Mouse (Mus musculus): ENCODE results near the gene Nampt.
A peak's percentile ranks its signal among the peaks of the same experiment; 100 is the strongest.

Nampt gene

GRCm38 (mm10) chr12:32819416-32819815 lies at the start of gene Nampt:
Nampt (plus strand) TSS chr12:32819545.
- DNase-seq = peak; percentile 29

GRCm38 (mm10) chr12:32770766-32771165 lies 48.6 kb upstream of the Nampt start:
- no peak for DNase-seq

- DNase-seq = no peak
Measured at GRCm38 (mm10) chr12:32774592-32774991, 44.8 kb upstream of the Nampt start.

GRCm38 (mm10) chr12:32789092-32789491 lies 30.3 kb upstream of the Nampt start:
- DNase-seq = no peak

- DNase-seq = peak; percentile 10
Measured at GRCm38 (mm10) chr12:32795765-32796471, 23.4 kb upstream of the Nampt start.

GRCm38 (mm10) chr12:32797438-32797837 lies 21.9 kb upstream of the Nampt start:
- DNase-seq = no peak

- DNase-seq = no peak
Measured at GRCm38 (mm10) chr12:32801078-32801477, 18.3 kb upstream of the Nampt start.

- DNase-seq = no peak
Measured at GRCm38 (mm10) chr12:32805559-32805958, 13.8 kb upstream of the Nampt start.

GRCm38 (mm10) chr12:32819823-32820605 lies 669 bp downstream of the Nampt start:
- peak; percentile 99 for DNase-seq

- peak; percentile 73 for DNase-seq
Measured at GRCm38 (mm10) chr12:32820688-32821503, 1.6 kb downstream of the Nampt start.

- DNase-seq = no peak
Measured at GRCm38 (mm10) chr12:32821504-32822011, 2.2 kb downstream of the Nampt start.

- peak; percentile 29 for DNase-seq
Measured at GRCm38 (mm10) chr12:32822066-32822465, 2.7 kb downstream of the Nampt start.

- no peak for DNase-seq
Measured at GRCm38 (mm10) chr12:32824586-32824985, 5.2 kb downstream of the Nampt start.

GRCm38 (mm10) chr12:32826971-32827370 lies 7.6 kb downstream of the Nampt start:
- DNase-seq = peak; percentile 85

- DNase-seq = no peak
Measured at GRCm38 (mm10) chr12:32828137-32828760, 8.9 kb downstream of the Nampt start.

GRCm38 (mm10) chr12:32829321-32830090 lies 10.2 kb downstream of the Nampt start:
- DNase-seq = no peak

GRCm38 (mm10) chr12:32832076-32832475 lies 12.7 kb downstream of the Nampt start:
- DNase-seq = no peak

- DNase-seq = no peak
Measured at GRCm38 (mm10) chr12:32834781-32835180, 15.4 kb downstream of the Nampt start.

GRCm38 (mm10) chr12:32835235-32835634 lies 15.9 kb downstream of the Nampt start:
- DNase-seq = peak; percentile 27

GRCm38 (mm10) chr12:32838406-32838805 lies 19.1 kb downstream of the Nampt start:
- DNase-seq = no peak

GRCm38 (mm10) chr12:32838954-32839353 lies 19.6 kb downstream of the Nampt start:
- DNase-seq = no peak

GRCm38 (mm10) chr12:32841442-32841900 lies 22.1 kb downstream of the Nampt start:
- DNase-seq = no peak

All from lung, postnatal 10 days (tissue).